Mouse (Mus musculus) kidney, adult 11 months (tissue): ENCODE data around the gene Ttc25.
"Not testable (repeated sequence)": the region's sequence is repeated elsewhere in the genome, so short reads cannot be mapped to it uniquely, and the experiment has no call there.

ENCODE experiments used
- DNase-seq: peaks from one replicate; pipeline ENCODE4 v3.0.0; 2022

Gene Ttc25

DNA sequence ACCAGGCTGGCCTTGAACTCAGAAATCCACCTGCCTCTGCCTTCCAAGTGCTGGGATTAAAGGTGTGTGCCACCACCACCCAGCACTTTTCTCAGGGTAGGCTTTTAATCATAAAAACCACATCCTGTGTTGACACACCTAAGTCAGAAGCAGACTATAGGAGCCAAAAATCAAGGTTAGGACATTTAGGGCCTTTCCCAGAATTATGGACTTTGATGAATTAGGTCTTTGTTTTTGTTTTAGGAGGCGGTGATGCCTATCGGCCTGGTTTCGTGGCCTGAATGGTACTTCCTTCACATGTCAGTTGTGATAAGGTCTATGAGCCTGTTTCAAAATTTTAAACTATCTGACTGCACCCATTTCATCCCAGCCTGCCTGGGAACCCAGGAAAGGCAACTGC, 28.8 kb downstream of the Ttc25 start:
- no peak for DNase-seq

DNA sequence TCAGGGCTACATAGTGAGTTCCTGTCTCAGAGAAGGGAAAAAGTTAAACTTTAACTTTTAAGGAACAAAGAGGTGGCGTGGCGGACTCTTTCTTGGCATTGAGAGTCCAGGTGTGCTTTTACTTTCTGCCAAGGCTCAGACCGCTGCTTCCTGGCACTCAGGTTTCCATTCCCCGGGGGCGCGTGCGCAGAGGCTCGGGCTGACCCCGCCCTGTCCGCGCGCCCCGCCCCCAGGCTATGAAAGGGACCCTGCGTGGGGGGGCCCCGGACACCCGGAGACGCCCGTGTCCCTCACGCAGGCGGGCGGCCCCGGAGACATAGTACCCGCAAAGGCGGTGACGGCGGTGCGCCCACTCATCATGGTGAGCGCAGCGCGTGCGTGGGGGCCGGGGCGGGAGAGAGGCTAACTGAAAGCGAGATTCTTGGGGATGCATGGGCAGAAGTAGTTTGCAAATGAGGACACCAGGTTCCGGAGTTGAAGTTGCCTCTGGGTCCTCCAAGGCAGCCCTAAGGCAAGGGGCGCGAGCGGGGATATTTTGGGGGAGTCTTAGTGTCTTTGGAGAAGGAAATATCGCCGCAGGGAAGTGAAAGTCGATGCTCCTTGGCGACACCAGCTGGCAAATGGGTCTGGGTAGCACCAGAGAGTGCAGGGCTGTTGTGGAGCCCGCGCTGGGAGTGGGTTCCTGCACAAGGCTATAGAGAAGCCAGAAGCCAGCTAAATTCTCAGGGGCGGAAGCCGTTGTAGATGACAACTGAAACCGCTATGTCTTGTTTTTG, 29.5 kb downstream of the Ttc25 start, which contains the start of gene Cnp:
Gene Cnp, plus strand, starts transcription at position 197 of the 776 bp plus-strand sequence.
- peak; percentile 78 for DNase-seq

DNA sequence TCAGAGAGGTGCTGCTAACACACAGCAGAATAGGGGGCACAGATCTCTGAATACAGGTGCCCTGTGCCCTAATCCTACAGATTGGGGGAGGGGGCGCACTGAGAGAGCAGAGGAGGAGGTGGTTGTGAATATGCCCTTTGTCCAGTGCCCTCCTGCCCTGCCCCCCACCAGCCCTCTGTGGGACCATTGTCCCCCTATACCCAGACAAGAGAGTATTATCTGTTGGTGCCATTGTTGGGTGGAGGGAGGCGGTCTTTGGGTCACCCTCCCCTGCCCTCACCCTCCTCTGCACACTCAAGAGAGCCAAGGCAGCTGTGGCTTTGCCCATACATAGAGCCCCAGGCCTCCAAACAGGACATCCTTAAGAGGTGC, 30.1 kb downstream of the Ttc25 start:
- DNase-seq: peak; percentile 19

DNA sequence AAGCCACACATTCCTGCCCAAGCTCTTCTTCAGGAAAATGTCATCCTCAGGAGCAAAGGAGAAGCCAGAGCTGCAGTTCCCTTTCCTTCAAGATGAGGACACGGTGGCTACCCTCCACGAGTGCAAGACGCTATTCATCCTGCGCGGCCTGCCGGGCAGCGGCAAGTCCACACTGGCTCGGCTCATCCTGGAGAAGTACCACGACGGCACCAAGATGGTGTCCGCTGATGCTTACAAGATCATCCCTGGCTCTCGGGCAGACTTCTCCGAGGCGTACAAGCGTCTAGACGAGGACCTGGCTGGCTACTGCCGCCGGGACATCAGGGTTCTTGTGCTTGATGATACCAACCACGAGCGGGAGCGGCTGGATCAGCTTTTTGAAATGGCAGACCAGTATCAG, 30.8 kb downstream of the Ttc25 start:
- no peak for DNase-seq

DNA sequence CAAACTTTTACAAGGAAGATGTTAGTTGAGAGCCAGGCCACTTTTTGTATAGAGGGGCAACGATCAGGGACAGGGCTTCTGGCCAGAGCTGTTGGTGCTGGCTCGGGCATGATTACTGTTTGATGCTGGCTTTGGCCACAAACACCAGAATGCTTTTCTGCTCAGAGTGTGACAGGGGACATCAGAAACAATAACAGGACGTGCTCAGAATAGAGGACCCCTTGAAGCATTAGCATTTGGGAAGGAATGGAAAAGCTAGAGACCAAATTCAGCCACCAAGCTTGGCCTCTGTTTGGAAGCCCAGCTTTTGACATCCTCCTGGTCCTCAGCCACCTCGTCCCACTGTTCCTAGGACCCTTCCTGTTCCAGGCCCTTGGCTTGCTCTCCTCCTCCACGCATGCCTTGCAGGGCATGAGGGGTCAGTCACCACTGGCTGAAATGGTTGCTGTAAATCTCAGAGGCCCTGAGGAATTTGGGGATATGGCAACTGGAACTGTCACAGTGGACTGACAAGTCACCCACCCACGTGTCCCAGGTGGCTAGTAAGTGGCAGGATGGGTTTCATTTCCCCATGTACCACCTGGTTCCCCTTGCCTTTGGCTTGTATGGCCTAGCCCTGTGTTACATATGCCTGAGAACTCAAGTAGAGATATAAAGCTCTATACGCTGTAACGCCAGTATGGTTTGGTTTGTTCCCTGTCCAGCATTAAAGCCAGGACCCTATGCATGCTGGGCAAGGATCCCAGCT, 32.6 kb downstream of the Ttc25 start:
- DNase-seq: no peak

DNA sequence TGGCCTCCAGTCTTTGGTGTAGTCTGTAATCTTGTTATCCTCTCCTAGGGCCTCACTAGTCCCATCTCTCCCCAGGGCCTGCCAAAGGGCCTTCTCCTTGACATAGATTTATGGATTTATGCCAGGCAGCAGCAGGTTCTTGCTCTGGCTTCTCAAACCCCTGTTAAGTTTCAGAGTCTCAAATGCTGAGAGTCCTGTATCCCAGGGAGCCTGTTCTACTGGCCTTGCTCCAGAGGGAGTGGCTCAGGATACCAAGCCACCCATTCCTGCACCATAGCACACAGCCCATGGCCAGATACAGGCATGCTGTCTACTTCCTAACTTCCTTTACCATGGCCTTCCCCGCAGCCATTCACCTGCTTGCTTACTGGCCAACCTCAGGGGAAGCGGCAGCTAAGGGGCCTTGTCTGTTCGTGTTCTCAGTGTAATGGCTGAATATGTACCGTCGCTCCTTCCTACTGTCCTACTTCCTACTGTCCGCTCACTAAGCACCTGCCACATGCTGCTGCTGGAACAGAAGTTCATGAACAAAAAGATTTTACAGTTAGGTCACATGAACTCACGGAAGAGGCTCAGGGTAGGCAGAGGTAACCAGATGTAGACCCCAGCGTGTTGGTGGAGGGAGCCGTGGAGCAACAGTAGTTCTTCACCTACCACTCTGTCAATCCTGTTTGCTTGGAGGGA, 33.9 kb downstream of the Ttc25 start:
- DNase-seq: no peak

DNA sequence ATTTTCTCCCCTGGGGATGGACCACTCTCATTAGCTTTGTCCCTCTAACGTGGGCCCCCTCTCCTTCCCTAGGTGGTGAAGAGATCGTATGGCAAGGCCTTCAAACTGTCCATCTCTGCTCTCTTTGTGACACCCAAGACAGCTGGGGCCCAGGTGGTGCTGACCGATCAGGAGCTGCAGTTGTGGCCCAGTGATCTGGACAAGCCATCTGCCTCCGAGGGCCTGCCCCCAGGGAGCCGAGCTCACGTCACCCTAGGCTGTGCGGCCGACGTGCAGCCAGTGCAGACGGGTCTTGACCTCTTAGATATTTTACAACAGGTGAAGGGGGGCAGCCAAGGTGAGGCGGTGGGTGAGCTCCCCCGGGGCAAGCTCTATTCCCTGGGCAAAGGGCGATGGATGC, 34.9 kb downstream of the Ttc25 start:
- DNase-seq: no peak

DNA sequence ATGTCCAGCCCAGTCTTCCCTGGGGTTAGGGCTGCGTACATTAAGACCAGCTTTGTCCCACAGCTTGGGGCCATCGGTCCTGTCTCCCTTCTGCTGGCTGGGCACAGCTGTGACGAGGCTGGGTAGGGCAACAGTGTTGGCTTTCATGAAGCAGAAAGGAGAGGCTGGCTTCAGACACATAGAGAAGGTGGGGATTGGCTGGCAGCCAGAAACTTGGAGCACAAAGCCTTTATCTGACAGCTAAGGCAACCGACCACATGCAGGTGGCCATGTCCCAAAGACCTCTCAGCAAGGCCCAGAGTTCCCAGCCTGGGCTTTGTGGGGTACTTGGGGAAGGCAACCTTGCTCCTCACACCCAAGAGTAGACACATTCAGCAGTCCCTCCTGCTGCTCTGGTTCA, 36.3 kb downstream of the Ttc25 start:
- no peak for DNase-seq

DNA sequence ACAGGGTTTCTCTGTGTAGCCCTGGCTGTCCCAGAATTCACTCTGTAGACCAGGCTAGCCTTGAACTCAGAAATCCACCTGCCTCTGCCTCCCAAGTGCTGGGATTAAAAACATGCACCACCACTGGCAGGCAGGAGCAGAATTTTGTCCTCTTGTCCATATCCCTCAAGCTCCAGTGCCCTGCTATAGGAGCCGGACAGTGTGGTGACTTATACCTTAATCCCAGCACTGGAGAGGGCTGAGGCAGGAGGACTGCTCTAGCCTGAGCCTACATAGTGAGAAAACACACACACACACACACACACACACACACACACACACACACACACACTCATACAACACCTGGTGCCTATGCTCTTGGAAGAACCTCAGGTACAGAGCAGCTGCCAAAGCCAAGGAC, 37.0 kb downstream of the Ttc25 start:
- not testable (repeated sequence) for DNase-seq

DNA sequence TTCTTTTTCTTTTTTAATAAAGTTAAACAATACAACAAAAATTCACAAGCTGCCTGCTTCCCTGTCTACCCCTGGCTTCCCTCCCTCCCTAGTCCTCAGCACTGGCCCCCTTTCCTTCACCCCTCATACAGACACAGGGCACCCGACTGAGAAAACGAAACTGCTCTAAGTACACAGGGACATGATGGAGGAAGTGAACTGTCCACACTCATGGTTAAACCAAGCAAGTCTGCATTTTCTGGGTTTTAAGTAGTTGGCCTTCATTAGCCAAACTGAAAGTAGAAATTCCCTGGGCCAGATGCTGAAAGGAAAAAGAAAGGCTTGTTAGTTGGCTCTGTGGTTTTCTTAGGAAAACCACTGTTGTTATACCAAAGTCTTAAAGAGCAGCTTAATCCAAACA, 37.4 kb downstream of the Ttc25 start:
- no peak for DNase-seq

DNA sequence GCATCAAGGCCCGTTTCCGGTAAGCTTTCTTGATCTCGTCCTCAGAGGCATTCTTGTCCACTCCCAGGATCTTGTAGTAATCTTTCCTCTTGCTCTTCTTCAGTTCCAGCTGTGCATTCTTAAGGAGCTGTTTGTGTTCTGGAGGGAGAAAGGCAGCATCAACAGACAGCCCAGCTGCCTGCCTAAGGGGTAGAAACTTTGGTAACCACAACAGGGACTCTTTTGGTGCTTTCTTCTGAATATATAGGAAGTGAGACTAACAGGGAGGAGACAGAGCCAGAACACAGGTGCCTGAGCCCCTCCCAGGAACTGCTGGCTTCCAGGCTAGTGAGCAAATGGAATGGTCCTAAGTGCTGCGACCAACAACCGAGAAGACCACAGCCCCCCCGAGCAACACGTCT, 39.2 kb downstream of the Ttc25 start:
- no peak for DNase-seq

DNA sequence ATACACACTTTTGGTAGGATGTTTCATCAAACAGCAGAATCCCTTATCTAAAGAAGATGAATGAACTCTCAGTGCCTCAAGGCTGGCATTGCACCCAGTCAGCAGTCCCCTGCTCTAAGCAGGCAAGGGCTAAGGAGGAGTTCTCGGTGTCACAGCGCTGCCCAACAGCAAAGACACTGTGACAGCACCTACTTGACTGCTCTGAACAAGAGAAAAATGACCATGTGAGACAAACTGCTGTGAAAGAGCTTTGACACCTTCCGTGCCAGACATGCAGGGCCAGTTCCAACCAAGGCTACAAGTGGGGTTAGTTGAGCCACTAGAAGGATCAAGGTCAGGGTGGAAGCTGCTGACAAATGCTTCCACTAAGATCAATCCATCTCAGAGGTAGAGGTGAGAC, 39.7 kb downstream of the Ttc25 start:
- DNase-seq: no peak

DNA sequence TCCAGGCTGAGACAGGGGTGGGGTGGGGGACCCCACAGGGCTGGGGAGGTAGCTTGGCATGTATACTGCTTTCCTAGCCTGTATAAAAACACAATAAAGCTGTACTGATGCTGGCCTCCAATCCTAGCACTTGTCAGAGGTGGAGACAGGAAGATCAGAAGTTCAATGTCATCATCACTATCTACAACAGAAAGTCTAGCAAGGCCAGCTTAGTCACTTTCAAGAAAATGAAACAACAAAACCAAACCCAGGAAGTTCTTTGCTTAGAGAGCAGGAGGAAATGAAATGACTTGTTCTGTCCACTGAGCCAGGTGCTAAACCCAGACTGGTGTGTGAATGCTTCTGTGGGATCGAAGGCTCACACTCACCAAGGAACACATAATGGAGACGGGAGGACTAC, 43.1 kb downstream of the Ttc25 start:
- DNase-seq: no peak

DNA sequence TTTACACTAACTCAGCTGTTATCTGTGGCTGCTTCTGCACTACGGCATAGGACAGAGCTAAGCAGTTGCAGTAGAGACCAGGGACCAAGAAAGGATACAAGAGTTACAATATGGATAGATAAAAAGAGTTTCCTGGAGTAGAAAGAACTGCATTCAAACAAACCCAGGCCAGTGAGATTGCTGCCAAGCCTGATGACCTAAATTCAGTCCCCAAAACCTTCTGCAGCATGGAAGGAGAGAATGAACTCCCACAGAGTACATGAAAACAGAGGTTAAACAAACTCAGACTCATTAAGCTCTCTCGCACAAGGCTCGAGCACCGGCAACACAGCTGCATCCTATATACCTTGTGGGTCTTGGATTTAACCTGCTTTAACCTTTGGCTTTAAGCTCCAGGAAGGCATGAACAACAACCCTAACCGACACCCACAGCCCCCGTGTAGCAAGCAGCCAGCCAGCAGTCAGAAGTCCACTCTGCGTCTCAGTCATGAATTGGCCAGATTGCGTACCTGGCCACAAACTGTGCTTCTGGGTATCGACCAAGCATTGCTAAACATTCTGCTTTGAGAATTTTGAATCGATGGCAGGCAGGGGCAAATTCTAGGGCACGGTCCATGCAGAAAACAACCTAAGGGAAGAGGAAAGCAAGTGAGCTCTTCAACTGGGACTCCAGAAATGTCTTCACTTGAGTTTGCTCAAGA, 47.1 kb downstream of the Ttc25 start:
- DNase-seq: no peak

DNA sequence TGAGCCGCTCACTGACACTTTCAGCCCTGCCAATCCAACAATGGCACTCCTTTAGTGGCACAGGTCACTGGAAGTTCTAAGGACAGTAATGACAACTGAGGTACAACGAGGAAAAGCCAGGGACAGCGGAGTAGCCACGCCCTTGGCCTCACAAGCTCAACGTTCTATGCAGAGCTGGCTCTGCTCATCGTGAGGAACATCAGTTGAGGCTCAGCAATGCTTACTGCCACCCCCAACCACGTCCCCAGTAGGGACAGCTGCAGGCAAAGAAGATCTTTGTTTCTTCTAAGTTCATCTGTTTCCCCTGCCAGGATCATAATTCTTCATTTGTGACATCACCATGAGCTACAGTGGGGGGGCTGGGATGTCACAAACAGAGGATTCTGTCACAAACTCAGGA, 49.2 kb downstream of the Ttc25 start:
- DNase-seq: no peak

DNA sequence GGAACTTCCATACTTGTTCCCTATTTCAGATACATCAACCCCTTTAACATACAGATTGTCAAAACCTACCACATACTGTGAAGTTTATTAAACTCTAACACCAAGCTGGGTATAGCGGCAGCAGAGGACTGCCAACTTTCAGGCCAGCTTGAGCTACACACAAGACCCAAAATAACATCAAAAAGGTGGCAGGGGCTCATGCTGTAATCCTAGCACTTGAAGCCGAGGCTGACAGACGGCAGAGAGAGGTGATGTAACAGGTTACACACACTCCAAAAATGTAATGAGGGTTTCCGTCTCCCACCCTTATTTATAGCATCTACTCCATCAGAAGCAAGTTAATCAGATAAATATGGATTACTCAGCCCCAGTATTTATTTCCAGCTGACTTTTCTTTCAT, 50.1 kb downstream of the Ttc25 start:
- DNase-seq: no peak

DNA sequence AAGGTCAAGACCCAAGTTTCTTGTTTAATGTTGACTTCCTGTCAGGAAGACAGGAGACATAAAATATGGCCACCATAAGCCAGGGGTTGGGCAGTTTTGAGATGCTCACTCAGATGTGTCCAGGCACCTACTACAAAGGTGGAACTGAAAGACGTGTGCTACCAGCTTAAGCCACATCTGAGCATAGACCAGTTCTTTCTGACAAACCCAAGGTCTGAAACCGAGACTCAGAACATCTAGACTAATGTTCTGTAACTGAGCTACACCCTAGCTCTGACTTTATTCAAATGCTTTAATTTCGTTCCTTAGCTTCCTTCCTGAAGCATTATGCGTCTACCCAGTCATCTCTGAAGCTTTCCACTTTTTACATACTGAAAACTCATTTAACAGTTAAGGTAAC, 52.7 kb downstream of the Ttc25 start:
- no peak for DNase-seq

DNA sequence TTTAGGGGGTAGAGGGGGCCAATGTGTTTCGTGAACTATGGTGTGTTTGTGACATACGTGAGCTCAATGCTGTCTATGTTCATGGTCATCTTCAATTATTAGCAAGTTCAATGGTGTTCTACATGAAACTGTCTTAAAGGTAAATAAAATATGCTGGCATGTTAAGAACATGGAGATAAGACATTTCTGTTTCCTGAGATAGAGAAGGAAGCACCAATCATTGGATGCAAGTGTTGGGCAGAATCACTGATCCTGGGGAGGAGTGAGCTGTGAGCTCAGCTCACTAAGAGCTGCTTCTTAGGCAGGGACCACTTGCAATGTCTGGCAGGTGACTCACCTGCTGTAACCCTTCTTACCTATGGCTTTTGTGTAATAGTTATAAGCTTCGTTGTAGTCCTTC, 56.0 kb downstream of the Ttc25 start:
- DNase-seq: no peak

DNA sequence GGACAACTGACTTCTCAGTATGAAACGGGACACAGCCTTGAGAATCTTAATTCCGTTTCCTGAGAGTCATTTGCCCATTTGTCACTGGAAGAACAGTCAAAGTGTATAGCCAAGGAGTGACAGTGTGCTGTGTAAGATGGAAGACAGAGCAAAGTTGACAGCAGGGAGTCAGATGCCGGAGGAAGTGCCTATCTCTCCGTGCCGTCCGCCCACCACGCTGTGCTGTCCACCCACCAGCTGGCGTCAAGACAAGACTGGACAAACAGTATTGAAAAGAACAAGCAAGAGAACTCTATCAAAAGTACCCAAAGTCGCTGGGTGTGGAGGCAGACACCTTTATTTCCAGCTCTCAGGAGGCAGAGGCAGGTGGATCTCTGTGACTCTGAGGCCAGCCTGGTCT, 57.7 kb downstream of the Ttc25 start:
- no peak for DNase-seq

DNA sequence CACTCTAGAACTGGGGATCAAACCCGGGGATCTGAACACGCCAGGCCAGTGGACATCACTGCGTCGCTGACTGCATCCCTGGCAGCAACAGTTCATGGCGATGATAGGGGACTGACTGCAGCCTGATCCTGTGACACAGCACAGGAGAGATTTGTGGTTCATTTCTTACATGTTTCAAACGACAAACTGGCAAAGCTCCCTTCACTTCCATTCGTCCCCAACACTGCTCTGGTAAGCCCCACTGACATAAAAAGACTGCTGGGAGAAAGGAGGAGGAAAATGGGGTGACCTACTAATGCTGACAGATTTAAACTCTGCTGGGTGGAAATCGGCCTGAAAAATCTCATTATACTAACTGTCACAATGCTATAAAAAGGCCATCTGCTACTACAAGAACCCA, 58.4 kb downstream of the Ttc25 start:
- DNase-seq: no peak

DNA sequence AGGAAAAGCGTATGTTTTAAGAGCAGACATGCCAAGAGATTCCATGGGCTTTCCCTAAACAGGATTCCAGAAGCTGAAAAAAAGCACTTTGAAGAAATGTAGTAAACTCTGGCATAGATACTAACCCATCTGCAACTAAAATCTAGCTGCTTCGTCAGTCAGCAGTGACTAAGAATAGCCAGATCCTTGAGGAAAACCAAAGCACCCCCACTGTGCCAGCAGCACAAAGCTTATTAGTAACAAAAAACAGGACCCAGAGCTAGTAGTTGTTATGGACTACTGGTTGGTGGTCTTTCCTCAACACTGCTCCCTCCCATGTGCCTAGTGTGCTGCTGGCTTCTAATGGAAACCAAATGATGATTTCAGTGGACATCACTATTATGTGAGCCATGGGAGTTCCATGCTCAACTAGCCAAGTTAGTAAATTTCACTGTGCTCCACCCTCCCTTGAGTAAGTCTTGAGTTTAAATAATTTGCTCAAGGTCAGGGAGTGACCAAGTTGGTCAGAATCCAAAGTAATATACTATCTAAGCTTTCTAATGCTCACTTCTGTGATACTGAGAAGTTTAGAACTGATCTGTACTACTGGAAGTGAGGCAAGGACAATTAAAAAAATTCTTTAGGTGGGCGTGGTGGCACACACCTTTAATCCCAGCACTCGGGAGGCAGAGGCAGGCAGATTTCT, 59.1 kb downstream of the Ttc25 start:
- no peak for DNase-seq

DNA sequence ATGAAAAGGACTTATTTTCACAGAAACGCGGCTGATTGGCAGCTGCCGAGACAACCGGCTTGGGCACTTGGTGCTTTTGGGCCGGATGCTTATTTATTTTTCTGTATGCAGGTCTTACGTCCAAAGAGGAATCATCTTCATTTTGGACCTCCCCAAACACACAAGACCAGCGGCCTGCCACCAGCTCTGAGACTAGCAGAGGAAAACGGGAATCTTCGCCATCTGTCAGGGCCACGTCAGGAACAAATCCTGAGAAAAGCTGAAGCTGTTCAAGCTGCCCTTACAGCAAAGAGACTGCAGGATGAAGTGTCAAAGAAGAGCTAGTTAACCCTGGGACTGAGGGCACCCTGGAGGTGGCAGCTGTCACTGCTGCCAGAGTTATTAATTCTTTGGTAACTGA, 60.0 kb downstream of the Ttc25 start:
- no peak for DNase-seq

DNA sequence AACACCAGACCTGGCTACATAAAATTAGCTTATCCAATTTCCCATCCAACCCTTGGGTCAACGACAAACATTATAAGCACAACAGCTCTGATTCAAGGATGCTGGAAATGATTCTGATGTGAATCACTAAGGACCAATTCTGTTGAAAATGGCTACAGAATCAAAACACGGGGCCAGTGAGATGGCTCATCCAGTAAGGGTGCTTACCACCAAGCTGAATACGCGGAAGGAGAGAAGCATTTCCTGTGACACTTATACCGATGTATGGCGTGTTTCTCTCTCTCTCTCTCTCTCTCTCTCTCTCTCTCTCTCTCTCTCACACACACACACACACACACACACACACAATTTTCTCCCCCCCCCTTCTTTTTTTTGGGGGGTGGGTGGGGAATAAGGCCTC, 61.7 kb downstream of the Ttc25 start:
- DNase-seq: no peak
